Mouse (Mus musculus) megakaryocyte-erythroid progenitor cell, adult 5 weeks (primary cell): Measurements from ENCODE around the gene Sult2a6. TPM values are rescaled to one million over a fixed set of nuclear protein-coding genes. Genes with fewer than 3 reads are reported as not detected.

Experiments used
- polyA plus RNA-seq: library from polyadenylated mRNA; stranded (reverse); fragments of >175 nt; gene quantifications from 2 replicates; pipeline ENCODE4 v1.2.3, GENCODE M21; 2012

Sult2a6 gene
- not detected in 2 replicates for polyA plus RNA-seq

DNA sequence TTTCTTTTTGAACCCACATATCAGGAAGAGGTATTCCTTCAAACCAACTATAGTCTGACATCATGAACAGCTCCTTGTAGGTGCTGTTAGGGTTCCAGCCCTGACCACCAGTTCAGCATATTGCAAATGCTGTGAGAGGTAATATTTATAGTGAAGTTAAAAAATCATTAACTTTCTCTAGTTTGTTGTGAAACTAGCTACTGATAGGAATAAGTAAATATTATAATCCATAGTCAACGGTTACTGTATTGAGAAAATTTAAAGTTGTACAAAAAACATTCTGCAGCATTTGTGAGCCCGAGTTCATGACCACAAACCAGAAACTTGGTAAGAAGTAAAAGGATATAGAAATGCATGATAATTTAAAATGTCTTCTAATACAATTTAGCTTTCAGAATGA, at the start of gene Sult2a6:
Gene Sult2a6 (minus strand): TSS at position 101 of the 400 bp plus-strand sequence.

Other genes starting within 250 kb of the Sult2a6 start
- gene Sult2a3, start 131.8 kb downstream of the Sult2a6 start, polyA plus RNA-seq, result not detected in 2 replicates
- 0.08 TPM in 1 of 2 replicates, not detected in the other for gene Obox8, start 78.7 kb upstream of the Sult2a6 start, polyA plus RNA-seq
- gene Sult2a8, start 191.9 kb upstream of the Sult2a6 start, polyA plus RNA-seq, result 0.13 TPM in 1 of 2 replicates, not detected in the other
- not detected in 2 replicates for gene Sult2a7, start 239.4 kb upstream of the Sult2a6 start, polyA plus RNA-seq